Mouse (Mus musculus) myocyte (in vitro differentiated cells): Measurements from ENCODE around the gene Cluh. TPM values are rescaled to one million over a fixed set of nuclear protein-coding genes. Genes with fewer than 3 reads are reported as not detected.

Source experiments
- H3K27me3 ChIP-seq: one replicate; pipeline ENCODE4 v1.6.1; 2011; ENCODE audit not compliant: control insufficient read depth, insufficient read depth, insufficient read length
- H3K36me3 ChIP-seq: one replicate; pipeline ENCODE4 v1.6.1; 2011; ENCODE audit not compliant: control insufficient read depth, insufficient read depth
- H3K4me2 ChIP-seq: one replicate; pipeline ENCODE4 v1.6.1; 2011; ENCODE audit warnings: low read depth, control low read depth
- H3K4me3 ChIP-seq: one replicate; pipeline ENCODE4 v1.5.1; 2011; ENCODE audit warnings: mild to moderate bottlenecking, control low read depth, moderate library complexity
- H3K79me2 ChIP-seq: one replicate; pipeline ENCODE4 v1.6.1; 2011; ENCODE audit not compliant: control insufficient read depth, insufficient read depth
- H3ac ChIP-seq: one replicate; pipeline ENCODE4 v1.6.1; 2011; ENCODE audit not compliant: control insufficient read depth, insufficient read length
- CEBPB ChIP-seq: IDR thresholded peaks from 2 replicates; pipeline ENCODE4 v1.6.1; 2011; ENCODE audit warnings: mild to moderate bottlenecking, moderate library complexity; ENCODE audit not compliant: poor library complexity, insufficient read depth, severe bottlenecking
- E2F4 ChIP-seq: IDR thresholded peaks from one replicate; pipeline ENCODE4 v1.6.1; 2011; ENCODE audit warnings: mild to moderate bottlenecking, control low read depth, moderate library complexity; ENCODE audit not compliant: insufficient read depth
- MAX ChIP-seq: IDR thresholded peaks from one replicate; pipeline ENCODE4 v1.6.1; 2011; ENCODE audit warnings: low read depth, mild to moderate bottlenecking, control low read depth
- MYOD1 ChIP-seq, 3 experiments: IDR thresholded peaks; one replicate each; pipeline ENCODE4 v1.6.1; 2011; ENCODE audit warnings: control low read depth in 2 of 3, low read depth in 2 of 3, mild to moderate bottlenecking in 2 of 3, moderate library complexity in 1 of 3; ENCODE audit not compliant: insufficient read length in 2 of 3, control insufficient read depth in 1 of 3
- MYOG ChIP-seq, 3 experiments: IDR thresholded peaks; one replicate each; pipeline ENCODE4 v1.6.1; 2011; ENCODE audit warnings: control low read depth in 2 of 3, low read depth in 2 of 3, mild to moderate bottlenecking in 2 of 3; ENCODE audit not compliant: insufficient read length in 2 of 3, control insufficient read depth in 1 of 3, insufficient read depth in 1 of 3
- POLR2A ChIP-seq: IDR thresholded peaks from one replicate; pipeline ENCODE4 v1.6.1; 2011; ENCODE audit warnings: low read depth, mild to moderate bottlenecking, control low read depth, moderate library complexity; ENCODE audit not compliant: insufficient read length
- POLR2AphosphoS2 ChIP-seq: IDR thresholded peaks from one replicate; pipeline ENCODE4 v1.6.1; 2011; ENCODE audit warnings: low read depth, control low read depth; ENCODE audit not compliant: insufficient read length
- REST ChIP-seq: IDR thresholded peaks from one replicate; pipeline ENCODE4 v1.6.1; 2011; ENCODE audit warnings: mild to moderate bottlenecking, control low read depth, moderate library complexity; ENCODE audit not compliant: insufficient read depth, insufficient read length
- SRF ChIP-seq: IDR thresholded peaks from one replicate; pipeline ENCODE4 v1.6.1; 2011; ENCODE audit warnings: low read depth; ENCODE audit not compliant: control insufficient read depth, insufficient read length
- TCF12 ChIP-seq: IDR thresholded peaks from one replicate; pipeline ENCODE4 v1.6.1; 2011; ENCODE audit warnings: mild to moderate bottlenecking, control low read depth; ENCODE audit not compliant: poor library complexity, insufficient read depth, severe bottlenecking
- TCF3 ChIP-seq: IDR thresholded peaks from one replicate; pipeline ENCODE4 v1.6.1; 2011; ENCODE audit warnings: low read depth, control low read depth; ENCODE audit not compliant: insufficient read length
- USF1 ChIP-seq: IDR thresholded peaks from one replicate; pipeline ENCODE4 v1.6.1; 2011; ENCODE audit warnings: low read depth, mild to moderate bottlenecking, control low read depth, moderate library complexity
- polyA plus RNA-seq: library from polyadenylated mRNA; unstranded; fragments of >200 nt; fragmentation: generic; extraction: Trizol; gene quantifications from one replicate; pipeline ENCODE4 v1.2.1, GENCODE M21; 2012; ENCODE audit warnings: missing spikeins

Cluh gene
- polyA plus RNA-seq, 1 experiment = 62.3 TPM

DNA sequence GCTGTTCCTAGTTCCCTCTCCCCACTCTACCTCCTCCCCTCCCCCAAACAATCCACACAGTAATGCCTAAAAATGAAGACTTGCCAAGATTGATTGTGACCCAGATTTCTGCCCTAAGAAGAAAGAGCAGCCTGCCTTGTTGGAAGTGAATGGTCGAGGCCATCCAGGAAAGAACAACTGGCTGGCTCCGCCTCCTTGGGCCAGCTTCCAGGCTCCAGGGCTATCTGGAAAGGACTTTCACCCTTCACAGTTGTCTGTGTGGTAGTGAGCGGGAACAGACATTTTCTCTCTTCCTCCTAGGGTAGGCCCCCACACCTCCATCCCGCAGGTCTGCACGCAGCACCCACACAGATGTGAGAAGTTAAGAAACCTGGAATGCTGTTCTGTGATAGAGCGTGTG lies 25.6 kb upstream of the Cluh start:
- H3ac ChIP-seq = no peak overlapping the region
- no peak overlapping the region for H3K4me3 ChIP-seq
- H3K4me2 ChIP-seq = no peak overlapping the region
- H3K36me3 ChIP-seq = no peaks in the 10 kb centered on the region
- H3K79me2 ChIP-seq = no peaks in the 10 kb centered on the region
- peaks cover 43% of the 10 kb centered on the region for H3K27me3 ChIP-seq
- TF ChIP-seq POLR2A (no peak), TCF3 (no peak), MYOD1 (IDR thresholded peaks at IDR 0.05; ENCODE audit: control insufficient read depth in 1 of 3, insufficient read length in 2 of 3, low read depth in 2 of 3) (no peak), TCF12 (no peak), USF1 (no peak), MYOG (IDR thresholded peaks at IDR 0.05; ENCODE audit: control insufficient read depth in 1 of 3, insufficient read depth in 1 of 3, insufficient read length in 2 of 3, low read depth in 2 of 3) (no peak), SRF (no peak), E2F4 (no peak), POLR2AphosphoS2 (no peak), MAX (no peak)

DNA sequence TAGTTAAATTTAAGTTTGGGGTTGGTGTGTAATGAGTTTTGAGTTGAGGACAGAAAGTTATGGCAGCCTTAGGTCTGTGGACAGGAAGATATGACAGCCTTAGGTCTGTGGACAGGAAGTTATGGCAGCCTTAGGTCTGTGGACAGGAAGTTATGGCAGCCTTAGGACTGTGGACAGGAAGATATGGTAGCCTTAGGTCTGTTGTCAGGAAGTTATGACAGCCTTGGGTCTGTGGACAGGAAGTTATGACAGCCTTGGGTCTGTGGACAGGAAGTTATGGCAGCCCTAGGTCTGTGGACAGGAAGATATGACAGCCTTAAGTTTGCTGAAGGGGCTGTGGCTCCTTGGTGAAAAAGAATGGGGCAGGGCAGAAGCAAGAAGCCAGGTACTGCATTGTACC lies 24.0 kb upstream of the Cluh start:
- Histone ChIP-seq H3ac (no peak overlapping the region), H3K4me2 (no peak overlapping the region), H3K4me3 (no peak overlapping the region), H3K27me3 (peaks cover 32% of the 10 kb centered on the region), H3K36me3 (no peaks in the 10 kb centered on the region), H3K79me2 (no peaks in the 10 kb centered on the region)
- no peak for TF ChIP-seq MYOG (IDR thresholded peaks at IDR 0.05; ENCODE audit: control insufficient read depth in 1 of 3, insufficient read depth in 1 of 3, insufficient read length in 2 of 3, low read depth in 2 of 3)
- no peak for TF ChIP-seq MYOD1 (IDR thresholded peaks at IDR 0.05; ENCODE audit: control insufficient read depth in 1 of 3, insufficient read length in 2 of 3, low read depth in 2 of 3)
- no peak for TF ChIP-seq USF1
- no peak for TF ChIP-seq CEBPB
- TF ChIP-seq POLR2A = no peak
- no peak for TF ChIP-seq E2F4
- TF ChIP-seq REST = no peak
- no peak for TF ChIP-seq MAX

DNA sequence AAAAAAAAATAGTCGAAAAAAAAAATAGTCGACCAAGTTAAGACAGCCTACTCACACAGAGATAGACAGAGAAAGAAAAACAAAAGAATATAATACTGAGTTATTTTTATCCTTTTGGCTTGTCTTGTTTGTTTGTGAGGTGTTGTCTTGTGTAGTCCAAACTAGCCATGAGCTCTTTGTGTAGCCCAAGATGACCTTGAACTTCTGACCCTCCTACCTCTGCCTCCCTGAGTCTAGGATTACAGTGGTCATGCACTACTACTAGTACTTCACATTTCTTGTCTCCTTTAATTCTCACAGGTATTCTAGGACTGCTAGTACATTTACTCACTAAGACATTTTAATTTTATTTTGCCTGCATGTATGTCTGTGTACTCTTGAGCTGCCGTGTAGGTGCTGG lies 21.8 kb upstream of the Cluh start:
- no peaks in the 10 kb centered on the region for H3K79me2 ChIP-seq
- H3K4me3 ChIP-seq = no peak overlapping the region
- H3K36me3 ChIP-seq = no peaks in the 10 kb centered on the region
- H3K27me3 ChIP-seq = peaks cover 21% of the 10 kb centered on the region
- H3ac ChIP-seq = no peak overlapping the region
- H3K4me2 ChIP-seq = no peak overlapping the region
- TF ChIP-seq POLR2A (no peak), CEBPB (no peak), MYOD1 (IDR thresholded peaks at IDR 0.05; ENCODE audit: control insufficient read depth in 1 of 3, insufficient read length in 2 of 3, low read depth in 2 of 3) (no peak)

DNA sequence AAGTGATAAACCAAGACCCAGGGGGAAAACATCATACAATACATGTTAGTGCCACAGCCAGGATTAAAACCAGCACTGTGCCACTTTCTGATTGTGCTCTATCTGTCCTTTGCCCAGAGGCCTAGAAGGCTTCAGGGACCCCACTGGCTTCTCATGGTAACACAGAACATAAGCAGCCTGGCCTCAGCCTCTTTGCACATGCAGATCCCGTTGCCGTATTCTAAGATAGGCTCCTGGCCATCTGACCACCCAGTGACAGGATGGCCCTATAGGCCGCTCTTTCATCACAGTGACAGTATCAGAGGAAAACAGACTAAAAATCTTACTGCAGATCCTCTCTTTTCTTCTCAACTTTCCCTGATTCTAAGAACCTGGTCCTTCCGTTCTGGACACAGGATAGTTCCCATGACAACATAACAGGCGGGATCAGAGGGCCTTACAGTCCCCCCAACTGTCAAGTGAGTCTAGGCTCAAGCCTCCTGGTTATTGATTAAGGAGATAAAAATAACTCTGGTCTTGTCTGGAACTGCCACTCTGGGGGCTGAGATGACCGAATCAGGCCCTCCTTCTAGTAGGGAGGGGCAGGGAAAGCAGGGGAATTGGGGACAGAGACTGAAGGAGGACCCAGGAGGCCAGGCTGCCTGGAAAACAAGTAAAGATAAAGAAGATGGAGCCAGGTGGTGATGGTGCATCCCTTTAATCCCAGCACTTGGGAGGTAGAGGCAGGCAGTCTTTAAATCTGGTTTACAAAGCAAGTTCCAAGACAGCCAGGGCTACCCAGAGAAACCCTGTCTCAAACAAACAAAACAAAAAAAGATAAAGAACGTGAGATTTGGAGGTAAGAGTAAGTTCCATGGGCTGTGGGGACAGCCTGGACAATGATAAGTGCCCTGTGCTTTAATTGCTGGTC lies 17.2 kb upstream of the Cluh start:
- H3ac ChIP-seq = no peak overlapping the region
- H3K27me3 ChIP-seq = no peaks in the 10 kb centered on the region
- H3K79me2 ChIP-seq = no peaks in the 10 kb centered on the region
- TF ChIP-seq E2F4 = no peak
- no peak for TF ChIP-seq TCF12
- TF ChIP-seq POLR2AphosphoS2 = no peak
- no peak for TF ChIP-seq USF1
- no peak for TF ChIP-seq REST
- no peak for TF ChIP-seq TCF3
- no peak for TF ChIP-seq SRF
- no peak for TF ChIP-seq MAX
- no peak for TF ChIP-seq MYOD1 (IDR thresholded peaks at IDR 0.05; ENCODE audit: control insufficient read depth in 1 of 3, insufficient read length in 2 of 3, low read depth in 2 of 3)
- TF ChIP-seq POLR2A = no peak
- no peak for TF ChIP-seq MYOG (IDR thresholded peaks at IDR 0.05; ENCODE audit: control insufficient read depth in 1 of 3, insufficient read depth in 1 of 3, insufficient read length in 2 of 3, low read depth in 2 of 3)
- TF ChIP-seq CEBPB = no peak
- H3K4me2 ChIP-seq = no peak overlapping the region
- H3K4me3 ChIP-seq = no peak overlapping the region
- no peaks in the 10 kb centered on the region for H3K36me3 ChIP-seq
